Mouse (Mus musculus) cerebellum, adult 2 months (tissue): ENCODE data around the gene Zgrf1.
A peak's percentile ranks its signal among the peaks of the same experiment; 100 is the strongest.

Source experiments
- CTCF ChIP-seq: fragments of 200-500 bp; IDR thresholded peaks from 2 replicates; pipeline ENCODE4 v1.5.1; 2011; ENCODE audit warnings: low read depth, mild to moderate bottlenecking, control low read depth, low read length, moderate library complexity, borderline replicate concordance; ENCODE audit not compliant: insufficient read depth
- POLR2A ChIP-seq: fragments of 200-500 bp; IDR thresholded peaks from 2 replicates; pipeline ENCODE4 v1.6.1; 2011; ENCODE audit warnings: low read length, control low read depth, borderline replicate concordance; ENCODE audit not compliant: insufficient read depth

- TF ChIP-seq CTCF (0 out of 2 replicates have a peak, but pooled peaks have one; percentile 19), POLR2A (no peak)
These were observed 19.3 kb downstream of the Zgrf1 start for GRCm38 (mm10) chr3:127572557-127572956.
